Mouse (Mus musculus) embryonic facial prominence, embryonic 10.5 days (tissue): Measurements from ENCODE around the gene Asb6. TPM values are rescaled to one million over a fixed set of nuclear protein-coding genes. Genes with fewer than 3 reads are reported as not detected.
A peak's percentile ranks its signal among the peaks of the same experiment; 100 is the strongest.

ENCODE experiments used
- DNase-seq: peaks from one replicate; pipeline ENCODE4 v3.0.0-alpha.2; 2017; ENCODE audit warnings: low spot score
- H3K27ac ChIP-seq: fragments of 300-500 bp; sonication (generic); replicated peaks from 2 replicates; pipeline ENCODE4 v1.5.1; 2016; ENCODE audit warnings: mild to moderate bottlenecking
- H3K27me3 ChIP-seq: fragments of 300-500 bp; sonication (generic); replicated peaks from 2 replicates; pipeline ENCODE4 v1.6.1; 2016; ENCODE audit warnings: low read depth, mild to moderate bottlenecking; ENCODE audit not compliant: poor library complexity, severe bottlenecking
- H3K36me3 ChIP-seq: fragments of 300-500 bp; sonication (generic); replicated peaks from 2 replicates; pipeline ENCODE4 v1.6.1; 2016; ENCODE audit warnings: mild to moderate bottlenecking, moderate library complexity
- H3K4me1 ChIP-seq: fragments of 300-500 bp; sonication (generic); 2 replicates; pipeline ENCODE4 v1.6.1; 2016
- H3K4me3 ChIP-seq: fragments of 300-500 bp; sonication (generic); 2 replicates; pipeline ENCODE4 v1.5.1; 2016; ENCODE audit warnings: mild to moderate bottlenecking, moderate library complexity
- H3K9me3 ChIP-seq: fragments of 300-500 bp; sonication (generic); 2 replicates; pipeline ENCODE4 v1.6.1; 2016; ENCODE audit warnings: mild to moderate bottlenecking
- WGBS: fragments of 180-500 bp; shearing (Covaris S2); methylation state at CpG from one replicate; pipeline ENCODE4 v1.1.7; 2016; 5-methylcytosine and 5-hydroxymethylcytosine counted together
- polyA plus RNA-seq: library from polyadenylated mRNA; unstranded; fragments of >200 nt; fragmentation: Nextera tagmentation; extraction: Ambion mirVana; gene quantifications from 2 replicates; pipeline ENCODE4 v1.2.1, GENCODE M21; 2016

The Asb6 gene
- polyA plus RNA-seq, 1 experiment from 2014 or later: 53.9 TPM

DNA sequence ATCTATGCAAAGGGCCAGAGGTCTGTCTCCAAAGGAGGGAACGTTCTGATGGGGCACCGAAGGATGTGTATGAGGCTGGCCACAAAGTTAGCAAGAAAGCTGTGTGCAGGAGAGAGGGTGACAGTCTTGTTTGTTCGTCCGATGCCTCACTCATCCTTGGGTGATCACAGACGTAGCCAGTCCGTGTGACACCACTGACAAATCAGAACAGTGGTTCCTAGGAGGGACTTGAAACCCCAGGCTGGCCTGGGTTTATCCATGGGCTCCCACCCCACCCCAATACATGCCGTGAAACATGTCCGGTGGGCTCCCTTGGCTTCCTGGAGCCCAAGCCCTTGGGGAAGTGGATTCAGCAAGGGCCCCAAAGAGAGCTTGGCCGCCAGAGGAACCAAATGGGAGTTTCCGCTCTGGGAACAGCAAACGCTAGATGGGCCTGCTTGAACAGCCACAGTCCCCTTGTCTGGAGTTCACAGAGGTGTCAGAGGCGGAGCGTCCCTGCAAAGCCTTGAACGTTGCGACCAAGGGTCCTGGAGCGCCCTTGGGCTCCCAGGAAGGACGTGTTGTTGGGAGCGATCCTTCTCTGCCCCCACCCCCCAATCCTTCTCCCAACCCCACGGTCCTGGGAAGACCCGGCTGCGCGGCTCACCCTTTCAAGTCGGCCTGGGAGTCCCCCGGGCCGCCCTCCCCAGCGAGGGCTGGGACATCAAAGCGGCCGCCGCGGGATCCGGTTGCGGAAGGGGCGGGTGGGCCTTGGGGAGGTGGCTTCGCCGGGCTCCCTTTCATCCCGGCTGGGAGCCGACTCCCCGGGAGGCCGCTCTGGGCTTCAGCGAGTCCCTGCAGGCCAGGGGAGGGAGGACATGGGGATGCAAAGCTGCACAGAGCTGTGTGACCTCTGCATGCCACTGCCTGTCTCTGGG, 45.8 kb downstream of the Asb6 start:
- H3K27me3 ChIP-seq: 0 out of 2 replicates have a peak, but pooled peaks cover 5% of the 10 kb centered on the region
- peak; percentile 90 for DNase-seq
- 8% methylated on average over 40 of the region's 40 CpGs for WGBS
- H3K27ac ChIP-seq: peak overlapping the region; percentile 90
- H3K36me3 ChIP-seq: no peaks in the 10 kb centered on the region
- H3K4me1 ChIP-seq: peaks cover 71% of the 10 kb centered on the region
- H3K9me3 ChIP-seq: no peaks in the 10 kb centered on the region
- peak overlapping the region; percentile 53 for H3K4me3 ChIP-seq

DNA sequence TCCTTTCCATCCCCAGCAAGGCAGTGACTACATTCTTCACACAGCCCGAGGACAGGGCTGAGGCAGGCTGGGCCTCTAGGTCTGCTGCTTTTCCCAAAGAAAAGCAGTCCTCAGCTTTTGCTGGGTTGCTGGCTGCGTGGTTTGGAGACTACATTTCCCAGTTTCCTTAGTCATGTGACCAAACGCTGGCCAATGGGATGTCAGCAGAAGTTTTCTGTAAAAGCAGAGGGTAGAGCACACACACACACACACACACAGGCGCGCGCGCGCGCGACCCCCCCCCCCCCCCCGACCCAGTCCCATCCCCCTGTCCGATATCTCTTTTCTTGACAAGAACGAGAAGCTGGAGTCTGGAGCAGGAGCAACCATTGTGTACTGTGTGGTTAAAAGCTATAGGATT, 46.8 kb downstream of the Asb6 start:
- peak overlapping the region; percentile 90 for H3K27ac ChIP-seq
- under 1% methylated on average over 13 of the region's 13 CpGs for WGBS
- DNase-seq: peak; percentile 83
- H3K4me1 ChIP-seq: peaks cover 81% of the 10 kb centered on the region
- 0 out of 2 replicates have a peak, but pooled peaks cover 5% of the 10 kb centered on the region for H3K27me3 ChIP-seq
- no peaks in the 10 kb centered on the region for H3K36me3 ChIP-seq
- H3K9me3 ChIP-seq: no peaks in the 10 kb centered on the region
- H3K4me3 ChIP-seq: peak overlapping the region; percentile 53

DNA sequence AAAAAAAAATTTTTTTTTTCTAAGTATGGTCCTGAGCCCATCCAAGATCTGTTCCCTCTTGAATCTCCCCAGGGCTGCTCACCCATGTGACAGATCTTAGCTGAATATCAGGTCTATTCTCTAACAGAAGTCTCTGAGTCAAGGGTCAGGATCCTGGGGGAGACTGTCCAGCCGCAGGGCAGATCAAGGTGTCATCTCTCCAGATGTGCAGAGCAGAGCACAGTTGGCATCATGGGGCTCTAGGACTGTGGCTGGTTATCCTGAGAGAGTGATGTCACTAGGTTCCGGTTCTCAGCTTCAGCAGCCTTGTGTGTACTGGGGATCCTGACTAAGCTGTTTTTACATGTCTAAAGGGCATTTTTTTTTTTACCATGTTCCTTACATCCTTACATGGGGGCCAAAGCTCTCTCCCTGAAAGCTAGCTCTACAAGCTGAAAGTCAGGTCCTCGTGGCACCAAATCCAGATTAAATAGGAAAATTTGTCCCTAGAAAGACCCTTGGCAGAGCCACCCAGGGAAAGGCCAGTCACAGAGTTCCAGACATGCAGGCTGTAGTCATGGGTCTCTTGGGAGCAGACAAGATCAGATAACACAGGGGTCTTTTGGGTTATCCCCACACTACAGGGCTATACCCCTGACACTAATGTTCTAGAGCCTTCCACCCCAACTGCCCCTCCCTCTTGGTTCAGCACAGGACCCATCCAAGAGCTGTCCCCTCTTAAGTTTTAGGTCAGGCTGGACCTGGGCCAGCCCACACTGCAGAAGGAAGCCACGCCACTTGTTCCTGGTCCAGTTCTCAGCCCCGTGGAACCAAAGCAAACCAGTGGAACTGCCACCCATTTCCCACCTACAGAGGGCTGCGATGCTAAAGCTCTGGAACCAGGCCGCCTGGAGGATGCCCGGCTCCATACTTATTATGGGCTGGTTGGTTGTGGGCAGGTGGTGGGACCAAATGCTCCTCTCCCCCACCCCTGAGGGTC, 47.5 kb downstream of the Asb6 start:
- Histone ChIP-seq H3K27me3 (0 out of 2 replicates have a peak, but pooled peaks cover 5% of the 10 kb centered on the region), H3K27ac (peak overlapping the region; percentile 90), H3K4me1 (peaks cover 87% of the 10 kb centered on the region), H3K36me3 (no peaks in the 10 kb centered on the region), H3K4me3 (peak overlapping the region; percentile 53), H3K9me3 (no peaks in the 10 kb centered on the region)
- DNase-seq: no peak
- 79% methylated on average over 8 of the region's 8 CpGs for WGBS

DNA sequence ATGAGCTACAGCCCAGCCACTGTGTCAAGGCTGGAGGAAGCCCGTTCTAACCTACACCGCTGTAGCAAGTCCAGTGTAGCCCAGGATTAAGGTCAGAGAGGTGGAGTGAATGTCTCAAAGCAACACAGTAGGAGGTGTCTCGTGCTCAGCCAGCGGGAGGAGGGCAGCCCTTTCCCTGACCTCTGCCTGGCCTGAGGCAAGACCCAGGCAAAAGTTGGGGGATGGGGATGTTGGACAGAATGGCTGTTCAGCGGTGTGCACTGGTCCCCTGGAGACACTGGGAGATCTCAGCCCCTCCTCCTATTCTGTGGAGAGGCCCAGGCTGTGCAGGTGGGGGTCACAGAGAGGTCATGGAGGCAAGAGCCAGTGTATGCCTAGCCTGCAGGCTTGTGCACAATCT, 50.9 kb downstream of the Asb6 start:
- DNase-seq: peak; percentile 81
- no peaks in the 10 kb centered on the region for H3K36me3 ChIP-seq

DNA sequence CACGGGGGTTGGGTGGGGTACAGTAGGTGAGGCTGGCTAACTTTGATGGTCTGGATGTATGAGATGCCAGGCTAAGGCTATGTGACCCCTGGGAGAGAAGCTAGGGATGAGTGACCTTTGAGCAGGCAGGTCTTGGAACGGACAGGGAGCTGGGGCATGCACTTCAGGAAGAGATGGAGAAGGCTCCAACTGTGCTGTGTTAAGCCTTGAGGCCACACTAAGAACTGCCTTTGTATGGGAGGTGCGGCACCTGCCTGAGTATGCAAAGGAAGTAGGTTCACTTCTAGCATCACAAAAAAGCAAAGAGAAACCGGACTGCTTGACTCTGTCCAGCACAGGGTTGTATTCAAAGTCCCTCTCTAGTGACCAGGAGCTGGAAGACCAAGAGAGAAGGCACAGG, 51.9 kb downstream of the Asb6 start:
- Histone ChIP-seq H3K27ac (peak overlapping the region; percentile 73), H3K4me1 (peaks cover 79% of the 10 kb centered on the region)

More for the DNA sequence above, 50.9 kb downstream of the Asb6 start:
- Histone ChIP-seq H3K27me3 (peaks cover 7% of the 10 kb centered on the region; the same call in 1 of the 2 replicates), H3K4me1 (peaks cover 79% of the 10 kb centered on the region), H3K9me3 (no peaks in the 10 kb centered on the region), H3K27ac (peak overlapping the region; percentile 73), H3K4me3 (peak overlapping the region; percentile 22; the same call in 1 of the 2 replicates)
- under 1% methylated on average over 5 of the region's 5 CpGs for WGBS

DNA sequence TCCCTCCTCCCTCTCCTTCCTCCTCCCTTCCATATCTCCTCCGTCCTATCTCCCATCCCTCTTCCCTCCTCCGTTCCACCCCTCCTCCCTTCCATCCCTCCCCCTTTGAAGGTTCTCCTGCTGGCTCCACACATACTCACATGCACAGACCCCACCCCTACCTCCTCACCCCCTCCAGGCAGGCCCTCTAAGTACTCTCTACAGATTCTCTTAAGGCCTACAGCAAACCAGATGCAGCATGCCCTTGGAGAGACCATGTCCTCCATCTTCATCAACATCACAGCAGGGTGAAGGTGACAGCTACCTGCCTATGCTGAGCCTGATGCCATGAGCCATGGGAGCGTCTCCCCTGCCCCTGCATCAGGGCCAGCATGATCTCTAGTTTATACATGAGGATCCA, 52.9 kb downstream of the Asb6 start:
- Histone ChIP-seq H3K4me3 (no peak overlapping the region), H3K27me3 (peaks cover 10% of the 10 kb centered on the region; the same call in 1 of the 2 replicates), H3K36me3 (no peaks in the 10 kb centered on the region), H3K4me1 (peaks cover 82% of the 10 kb centered on the region), H3K27ac (peak overlapping the region; percentile 12; the same call in 1 of the 2 replicates), H3K9me3 (no peaks in the 10 kb centered on the region)
- no peak for DNase-seq
- WGBS: 84% methylated on average over 3 of the region's 3 CpGs

More for the DNA sequence above, 51.9 kb downstream of the Asb6 start:
- peaks cover 10% of the 10 kb centered on the region; the same call in 1 of the 2 replicates for H3K27me3 ChIP-seq
- DNase-seq: no peak
- H3K9me3 ChIP-seq: no peaks in the 10 kb centered on the region
- no peaks in the 10 kb centered on the region for H3K36me3 ChIP-seq
- 60% methylated on average over 4 of the region's 4 CpGs for WGBS
- no peak overlapping the region for H3K4me3 ChIP-seq

DNA sequence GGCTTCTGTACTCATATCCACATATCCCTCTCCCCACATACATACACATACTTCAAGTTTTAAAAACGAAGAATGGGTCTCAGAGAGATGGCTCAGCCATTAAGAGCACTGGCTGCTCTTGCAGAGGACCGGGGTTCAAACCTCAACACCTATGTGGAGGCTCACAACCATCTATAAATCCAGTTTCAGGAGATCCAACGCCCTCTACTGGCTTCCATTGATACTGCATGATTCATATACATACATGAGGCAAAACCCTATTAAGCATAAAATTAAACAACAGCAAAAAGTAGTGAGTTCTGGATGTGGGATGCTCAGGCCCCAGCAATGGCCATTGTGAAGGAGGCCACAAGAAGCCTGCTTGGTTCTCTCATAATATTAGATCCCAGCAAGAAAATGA, 54.2 kb downstream of the Asb6 start:
- Histone ChIP-seq H3K27me3 (peaks cover 10% of the 10 kb centered on the region; the same call in 1 of the 2 replicates), H3K36me3 (no peaks in the 10 kb centered on the region)
- WGBS: 60% methylated on average over 3 of the region's 3 CpGs

DNA sequence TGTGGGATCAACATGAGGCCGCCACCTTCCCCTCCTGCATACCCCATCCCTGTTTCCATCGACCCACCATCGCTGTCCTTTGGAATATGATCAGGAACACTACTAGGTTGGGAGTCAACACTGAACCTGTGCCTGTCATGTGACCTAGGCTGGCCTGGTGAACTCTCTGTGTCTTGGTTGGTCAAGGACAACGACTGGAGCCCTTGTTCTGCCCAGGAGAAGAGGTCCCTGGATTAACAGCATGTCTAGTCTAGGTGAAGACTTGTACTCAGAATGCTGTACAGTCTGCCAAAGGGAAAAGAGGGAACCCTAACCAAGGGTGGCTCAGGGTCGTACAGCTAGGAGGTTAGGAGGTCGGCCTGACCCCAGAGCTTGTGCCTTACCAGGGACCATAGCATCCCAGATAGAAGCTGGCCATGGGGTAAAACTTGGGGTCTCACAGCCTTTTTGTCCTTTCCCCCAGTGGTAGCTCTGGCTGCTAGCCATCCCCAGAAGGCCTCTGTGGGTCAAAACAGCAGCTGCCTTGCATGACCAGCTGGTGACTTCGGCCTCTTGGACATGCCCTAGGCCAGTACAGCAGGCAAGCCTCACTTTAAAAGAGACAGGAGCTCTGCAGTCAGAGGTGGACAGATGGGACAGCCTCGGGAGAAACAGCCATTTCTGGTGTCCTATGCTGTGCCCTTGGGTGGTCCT, 56.7 kb downstream of the Asb6 start:
- peak overlapping the region; percentile 89 for H3K27ac ChIP-seq
- peaks cover 18% of the 10 kb centered on the region; the same call in 1 of the 2 replicates for H3K27me3 ChIP-seq
- no peak for DNase-seq
- H3K4me1 ChIP-seq: peaks cover 83% of the 10 kb centered on the region
- WGBS: 85% methylated on average over 8 of the region's 8 CpGs
- no peaks in the 10 kb centered on the region for H3K9me3 ChIP-seq
- H3K36me3 ChIP-seq: no peaks in the 10 kb centered on the region
- no peak overlapping the region for H3K4me3 ChIP-seq

More for the DNA sequence above, 54.2 kb downstream of the Asb6 start:
- Histone ChIP-seq H3K27ac (0 out of 2 replicates have a peak overlapping the region, but pooled peaks have one; percentile 1), H3K9me3 (no peaks in the 10 kb centered on the region), H3K4me1 (peaks cover 86% of the 10 kb centered on the region), H3K4me3 (no peak overlapping the region)
- DNase-seq: no peak

Other genes starting within 250 kb of the Asb6 start
- 0.44 and 0.86 TPM in 2 replicates for gene Cstad, start 235.3 kb downstream of the Asb6 start, polyA plus RNA-seq
- gene 1700001O22Rik, start 26.7 kb downstream of the Asb6 start, polyA plus RNA-seq: 2.4 and 3.1 TPM in 2 replicates
- 134 and 135 TPM in 2 replicates for gene Ntmt1, start 22.5 kb downstream of the Asb6 start, polyA plus RNA-seq
- 87.6 and 94.6 TPM in 2 replicates for gene Prrx2, start 4.6 kb upstream of the Asb6 start, polyA plus RNA-seq
- 10.2 and 10.3 TPM in 2 replicates for gene Ptges, start 99.5 kb upstream of the Asb6 start, polyA plus RNA-seq
- gene Tor1b, start 122.6 kb upstream of the Asb6 start, polyA plus RNA-seq: 24.7 and 25.0 TPM in 2 replicates
- gene Tor1a, start 137.6 kb upstream of the Asb6 start, polyA plus RNA-seq: 81.6 and 85.6 TPM in 2 replicates
- 54.3 and 57.4 TPM in 2 replicates for gene BC005624, start 151.9 kb upstream of the Asb6 start, polyA plus RNA-seq
- gene Usp20, start 151.9 kb upstream of the Asb6 start, polyA plus RNA-seq: 16.6 and 17.0 TPM in 2 replicates